Mouse (Mus musculus): ENCODE results near the gene Kcnj3. TPM values are rescaled to one million over a fixed set of nuclear protein-coding genes. Genes with fewer than 3 reads are reported as not detected.

The Kcnj3 gene
- polyA plus RNA-seq (2021; fragmentation: Nextera tagmentation) = 34.3 and 39.5 TPM in 2 replicates
- long read RNA-seq, experiment 1, full-length matches to known transcripts = 8 of 42 reads
- long read RNA-seq, experiment 1, partial matches to known transcripts = 33 of 42 reads
- long read RNA-seq, experiment 1, other reads (novel, unspliced or antisense) = 1 of 42 reads
- long read RNA-seq, experiment 2, full-length matches to known transcripts = 70 of 124 reads
- long read RNA-seq, experiment 2, partial matches to known transcripts = 6 of 124 reads
- long read RNA-seq, experiment 2, other reads (novel, unspliced or antisense) = 48 of 124 reads

DNA sequence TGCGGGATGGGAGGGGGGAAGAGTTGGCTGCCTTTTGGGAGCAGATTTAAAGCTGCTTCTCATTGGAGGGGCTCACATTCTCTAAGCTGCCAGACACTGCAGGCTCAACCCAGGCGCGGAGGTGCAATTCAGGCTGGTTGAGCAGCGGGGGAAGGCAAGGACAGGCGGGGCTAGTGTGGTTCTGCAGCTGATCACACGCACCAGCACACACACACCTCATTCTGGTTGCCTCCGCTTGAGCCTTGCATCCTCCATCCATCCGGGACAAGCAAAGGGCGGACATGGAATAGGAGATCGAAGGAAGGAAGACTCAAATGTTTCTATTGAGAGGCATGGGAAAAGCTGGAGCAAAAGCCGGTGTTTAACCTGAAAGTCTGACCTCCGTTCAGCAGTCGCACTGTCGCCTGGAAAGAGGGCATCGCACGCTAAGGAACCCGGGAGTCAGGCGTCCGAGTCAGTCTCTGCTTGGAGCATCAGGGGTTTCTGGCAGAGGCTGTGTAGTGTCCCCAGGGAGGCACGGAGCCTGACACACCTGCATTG lies at the start of gene Kcnj3:
Gene Kcnj3, plus strand, starts transcription at position 250 of the 540 bp plus-strand sequence.

All from layer of hippocampus, adult 6 months (tissue).